Mouse (Mus musculus): Measurements from ENCODE around the gene Ndufs2. TPM values are rescaled to one million over a fixed set of nuclear protein-coding genes. Genes with fewer than 3 reads are reported as not detected.

Gene Ndufs2
- polyA plus RNA-seq, 1 experiment from 2014 or later, result 280 TPM

GRCm38 (mm10) chr1:171229750-171230149, 21.4 kb downstream of the Ndufs2 start:
- Histone ChIP-seq H3K4me1 (ENCODE audit: control insufficient read depth, insufficient read depth, low read depth, low read length) (no peaks in the 10 kb centered on the region), H3K9me3 (ENCODE audit: control insufficient read depth, low read length) (no peaks in the 10 kb centered on the region), H3K27me3 (replicated peaks; ENCODE audit: control insufficient read depth, insufficient read depth, low read length) (no peaks in the 10 kb centered on the region), H3K27ac (ENCODE audit: low read depth, low read length) (no peak overlapping the region), H3K4me3 (ENCODE audit: low read length) (no peak overlapping the region), H3K9ac (ENCODE audit: low read depth, low read length) (no peak overlapping the region), H3K36me3 (ENCODE audit: control insufficient read depth, insufficient read depth, low read length) (peaks cover 8% of the 10 kb centered on the region), H3K4me2 (ENCODE audit: low read length) (no peak overlapping the region)
- ATAC-seq, result no peak
- WGBS, result 52% methylated on average over 6 of the region's 6 CpGs

DNA sequence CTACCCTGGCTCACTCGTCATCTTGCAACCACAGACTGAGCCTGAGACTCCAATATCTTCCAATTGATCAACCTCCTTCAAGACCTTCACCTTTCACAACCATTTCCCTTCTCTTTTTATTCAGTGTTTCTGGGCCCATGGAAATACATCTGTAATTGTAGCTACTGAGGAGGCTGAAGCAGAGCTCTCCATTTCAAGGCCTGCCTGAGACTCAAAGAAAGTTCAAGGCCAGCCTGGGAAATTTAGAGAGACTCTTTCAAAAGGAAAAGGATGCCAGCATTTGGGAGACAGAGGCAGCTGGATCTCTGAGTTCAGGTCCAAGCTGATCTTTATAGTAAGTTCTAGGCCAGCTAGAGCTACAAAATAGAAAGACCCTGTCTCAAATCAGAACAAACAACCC, 23.3 kb downstream of the Ndufs2 start:
- ATAC-seq, result no peak
- H3K27me3 ChIP-seq (replicated peaks; ENCODE audit: control insufficient read depth, insufficient read depth, low read length), result no peaks in the 10 kb centered on the region
- H3K27ac ChIP-seq (ENCODE audit: low read depth, low read length), result no peak overlapping the region
- no peak overlapping the region for H3K4me2 ChIP-seq (ENCODE audit: low read length)
- no peaks in the 10 kb centered on the region for H3K9me3 ChIP-seq (ENCODE audit: control insufficient read depth, low read length)
- WGBS, result 89% methylated on average over 1 of the region's 1 CpGs
- H3K4me3 ChIP-seq (ENCODE audit: low read length), result no peak overlapping the region
- no peaks in the 10 kb centered on the region for H3K4me1 ChIP-seq (ENCODE audit: control insufficient read depth, insufficient read depth, low read depth, low read length)
- H3K36me3 ChIP-seq (ENCODE audit: control insufficient read depth, insufficient read depth, low read length), result no peaks in the 10 kb centered on the region
- H3K9ac ChIP-seq (ENCODE audit: low read depth, low read length), result no peak overlapping the region

GRCm38 (mm10) chr1:171226780-171227179, 24.4 kb downstream of the Ndufs2 start:
- ATAC-seq, result no peak
- no peak overlapping the region for H3K9ac ChIP-seq (ENCODE audit: low read depth, low read length)
- H3K27me3 ChIP-seq (replicated peaks; ENCODE audit: control insufficient read depth, insufficient read depth, low read length), result no peaks in the 10 kb centered on the region
- no peaks in the 10 kb centered on the region for H3K36me3 ChIP-seq (ENCODE audit: control insufficient read depth, insufficient read depth, low read length)
- no peak overlapping the region for H3K4me3 ChIP-seq (ENCODE audit: low read length)
- no peak overlapping the region for H3K4me2 ChIP-seq (ENCODE audit: low read length)
- WGBS, result 44% methylated on average over 4 of the region's 4 CpGs
- no peak overlapping the region for H3K27ac ChIP-seq (ENCODE audit: low read depth, low read length)
- peaks cover under 1% of the 10 kb centered on the region; the same call in 1 of the 2 replicates for H3K4me1 ChIP-seq (ENCODE audit: control insufficient read depth, insufficient read depth, low read depth, low read length)
- no peaks in the 10 kb centered on the region for H3K9me3 ChIP-seq (ENCODE audit: control insufficient read depth, low read length)

DNA sequence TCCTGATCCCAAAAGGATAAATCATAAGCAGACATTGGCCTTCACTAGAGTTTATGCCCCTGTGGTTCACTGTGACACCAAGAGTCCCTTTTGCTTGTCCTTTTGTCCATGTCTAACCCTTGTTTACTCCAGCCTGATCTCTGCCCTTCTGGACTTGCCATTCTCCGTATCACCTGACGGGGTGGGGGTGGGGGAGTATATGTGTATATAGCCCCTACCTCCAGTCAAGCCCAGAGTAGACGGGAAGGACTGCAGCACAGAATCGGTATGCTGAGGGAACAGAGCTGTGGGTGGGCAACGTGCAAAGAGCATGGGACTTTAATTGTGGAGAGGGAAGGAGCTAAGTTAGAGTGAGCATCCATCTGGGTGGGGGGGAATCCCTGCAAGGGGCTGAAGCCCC, 26.3 kb downstream of the Ndufs2 start, which contains the start of gene Apoa2:
Gene Apoa2, plus strand, starts transcription at position 198 of the 400 bp plus-strand sequence.
- H3K4me3 ChIP-seq (ENCODE audit: low read length), result no peak within 1 kb of the TSS
- H3K27ac ChIP-seq (ENCODE audit: low read depth, low read length), result no peak within 1 kb of the TSS
- H3K4me2 ChIP-seq (ENCODE audit: low read length), result no peak within 1 kb of the TSS
- H3K36me3 ChIP-seq (ENCODE audit: control insufficient read depth, insufficient read depth, low read length), result no peaks in the 10 kb centered on the region; the same call in 1 of the 2 replicates
- peaks cover 12% of the 10 kb centered on the region for H3K4me1 ChIP-seq (ENCODE audit: control insufficient read depth, insufficient read depth, low read depth, low read length)
- H3K9ac ChIP-seq (ENCODE audit: low read depth, low read length), result no peak within 1 kb of the TSS
- WGBS, result 86% methylated on average over 5 of the region's 5 CpGs
- no peaks in the 10 kb centered on the region for H3K27me3 ChIP-seq (replicated peaks; ENCODE audit: control insufficient read depth, insufficient read depth, low read length)
- no peaks in the 10 kb centered on the region for H3K9me3 ChIP-seq (ENCODE audit: control insufficient read depth, low read length)
- ATAC-seq, result no peak

- H3K4me1 ChIP-seq (ENCODE audit: control insufficient read depth, insufficient read depth, low read depth, low read length), result peaks cover 12% of the 10 kb centered on the region
- H3K4me3 ChIP-seq (ENCODE audit: low read length), result no peak overlapping the region
- no peaks in the 10 kb centered on the region for H3K9me3 ChIP-seq (ENCODE audit: control insufficient read depth, low read length)
- peaks cover 7% of the 10 kb centered on the region for H3K36me3 ChIP-seq (ENCODE audit: control insufficient read depth, insufficient read depth, low read length)
- H3K9ac ChIP-seq (ENCODE audit: low read depth, low read length), result no peak overlapping the region
- 95% methylated on average over 2 of the region's 2 CpGs for WGBS
- H3K27me3 ChIP-seq (replicated peaks; ENCODE audit: control insufficient read depth, insufficient read depth, low read length), result no peaks in the 10 kb centered on the region
- no peak overlapping the region for H3K27ac ChIP-seq (ENCODE audit: low read depth, low read length)
- ATAC-seq, result no peak
- H3K4me2 ChIP-seq (ENCODE audit: low read length), result no peak overlapping the region
Observed at GRCm38 (mm10) chr1:171223796-171224195, 27.4 kb downstream of the Ndufs2 start.

DNA sequence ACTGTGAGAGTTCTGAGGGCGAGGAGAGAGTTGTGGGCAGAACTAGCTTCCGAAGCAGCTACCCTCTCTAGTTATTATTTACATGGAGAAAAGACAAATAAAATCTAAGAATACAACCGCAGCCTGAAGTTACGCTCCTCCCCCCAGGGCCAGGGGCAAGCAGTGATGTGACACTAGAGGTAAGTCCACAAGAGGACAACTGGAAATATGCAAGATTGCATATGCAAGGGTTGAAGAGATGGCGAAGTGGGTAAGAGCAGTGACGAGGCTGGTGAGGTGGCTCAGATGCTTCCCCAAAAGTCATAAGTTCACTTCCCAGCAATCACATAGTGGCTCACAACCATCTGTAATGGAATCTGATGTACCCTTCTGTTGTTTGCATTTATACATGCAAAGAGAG, 28.0 kb downstream of the Ndufs2 start:
- no peak overlapping the region for H3K4me3 ChIP-seq (ENCODE audit: low read length)
- 83% methylated on average over 6 of the region's 6 CpGs for WGBS

GRCm38 (mm10) chr1:171222238-171223155, 28.7 kb downstream of the Ndufs2 start, which contains the start of gene Tomm40l:
Gene Tomm40l (minus strand): TSS chr1:171222514.
- H3K27ac ChIP-seq (ENCODE audit: low read depth, low read length), result peak within 1 kb of the TSS; percentile 76
- 2% methylated on average over 28 of the region's 28 CpGs for WGBS
- H3K36me3 ChIP-seq (ENCODE audit: control insufficient read depth, insufficient read depth, low read length), result peaks cover 11% of the 10 kb centered on the region
- H3K9me3 ChIP-seq (ENCODE audit: control insufficient read depth, low read length), result no peaks in the 10 kb centered on the region
- H3K4me1 ChIP-seq (ENCODE audit: control insufficient read depth, insufficient read depth, low read depth, low read length), result peaks cover 12% of the 10 kb centered on the region
- ATAC-seq, result peak; percentile 98
- no peaks in the 10 kb centered on the region for H3K27me3 ChIP-seq (replicated peaks; ENCODE audit: control insufficient read depth, insufficient read depth, low read length)
- H3K4me3 ChIP-seq (ENCODE audit: low read length), result peak within 1 kb of the TSS; percentile 72
- peak within 1 kb of the TSS; percentile 72 for H3K9ac ChIP-seq (ENCODE audit: low read depth, low read length)
- H3K4me2 ChIP-seq (ENCODE audit: low read length), result peak within 1 kb of the TSS; percentile 88

More for the DNA sequence above, 28.0 kb downstream of the Ndufs2 start:
- peaks cover 12% of the 10 kb centered on the region for H3K4me1 ChIP-seq (ENCODE audit: control insufficient read depth, insufficient read depth, low read depth, low read length)
- no peak overlapping the region; the same call in 1 of the 2 replicates for H3K27ac ChIP-seq (ENCODE audit: low read depth, low read length)
- H3K36me3 ChIP-seq (ENCODE audit: control insufficient read depth, insufficient read depth, low read length), result peaks cover 11% of the 10 kb centered on the region
- H3K9ac ChIP-seq (ENCODE audit: low read depth, low read length), result no peak overlapping the region
- no peak for ATAC-seq
- H3K27me3 ChIP-seq (replicated peaks; ENCODE audit: control insufficient read depth, insufficient read depth, low read length), result no peaks in the 10 kb centered on the region
- no peaks in the 10 kb centered on the region for H3K9me3 ChIP-seq (ENCODE audit: control insufficient read depth, low read length)
- H3K4me2 ChIP-seq (ENCODE audit: low read length), result peak overlapping the region; percentile 88

DNA sequence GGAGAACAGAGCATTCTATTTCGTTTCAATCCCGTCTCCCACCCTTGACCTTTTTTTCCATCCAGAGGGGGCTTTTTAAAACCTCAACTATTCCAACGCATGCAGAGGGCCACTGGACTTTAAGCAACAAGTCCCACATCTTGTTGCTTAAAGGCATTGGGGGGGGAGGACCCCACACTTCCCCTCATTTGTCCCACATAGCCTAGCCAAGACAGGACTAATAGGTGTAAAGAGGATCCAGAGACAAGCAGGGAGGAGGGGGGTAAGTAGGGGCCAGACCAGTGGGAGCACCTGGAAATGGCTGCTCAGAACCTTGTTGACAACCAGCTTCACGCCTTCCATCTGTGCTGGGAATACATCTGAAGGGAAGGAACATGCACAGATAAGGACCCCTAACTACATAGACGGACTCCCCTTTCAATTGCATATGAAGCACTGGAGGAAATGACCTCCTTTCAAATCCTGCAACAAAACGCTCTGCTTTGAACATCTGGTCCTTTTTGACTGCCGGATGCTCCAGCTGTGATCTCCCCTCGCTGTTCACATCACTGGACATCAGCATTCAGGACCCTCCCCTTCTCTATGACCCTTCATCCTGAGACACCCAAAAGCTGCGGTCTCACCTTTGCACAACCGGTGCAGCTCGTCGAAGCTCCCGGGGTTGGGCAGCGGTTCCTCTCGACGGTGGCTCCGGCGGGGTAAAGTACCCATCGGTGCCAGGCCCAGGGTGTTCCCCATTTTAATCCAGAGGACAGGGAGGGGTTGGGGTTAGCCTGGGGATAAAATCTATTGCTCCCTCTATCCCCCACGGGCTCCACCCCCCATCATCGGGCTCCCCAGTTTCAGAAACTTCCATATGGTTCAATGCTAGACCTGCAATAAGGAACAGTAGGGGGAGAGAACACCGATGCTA, 29.7 kb downstream of the Ndufs2 start:
- ATAC-seq, result no peak; the same call in 1 of the 2 replicates
- 6% methylated on average over 22 of the region's 22 CpGs for WGBS
- peak overlapping the region; percentile 72 for H3K27ac ChIP-seq (ENCODE audit: low read depth, low read length)
- H3K4me1 ChIP-seq (ENCODE audit: control insufficient read depth, insufficient read depth, low read depth, low read length), result peaks cover 12% of the 10 kb centered on the region
- peak overlapping the region; percentile 72 for H3K9ac ChIP-seq (ENCODE audit: low read depth, low read length)
- H3K4me2 ChIP-seq (ENCODE audit: low read length), result peak overlapping the region; percentile 88
- peaks cover 11% of the 10 kb centered on the region for H3K36me3 ChIP-seq (ENCODE audit: control insufficient read depth, insufficient read depth, low read length)
- H3K9me3 ChIP-seq (ENCODE audit: control insufficient read depth, low read length), result no peaks in the 10 kb centered on the region
- peak overlapping the region; percentile 72 for H3K4me3 ChIP-seq (ENCODE audit: low read length)
- no peaks in the 10 kb centered on the region for H3K27me3 ChIP-seq (replicated peaks; ENCODE audit: control insufficient read depth, insufficient read depth, low read length)

All from hindbrain, embryonic 16.5 days (tissue).